Comparison of ENCODE assay signal across 30 mouse cellular contexts in the genomic region with DNA sequence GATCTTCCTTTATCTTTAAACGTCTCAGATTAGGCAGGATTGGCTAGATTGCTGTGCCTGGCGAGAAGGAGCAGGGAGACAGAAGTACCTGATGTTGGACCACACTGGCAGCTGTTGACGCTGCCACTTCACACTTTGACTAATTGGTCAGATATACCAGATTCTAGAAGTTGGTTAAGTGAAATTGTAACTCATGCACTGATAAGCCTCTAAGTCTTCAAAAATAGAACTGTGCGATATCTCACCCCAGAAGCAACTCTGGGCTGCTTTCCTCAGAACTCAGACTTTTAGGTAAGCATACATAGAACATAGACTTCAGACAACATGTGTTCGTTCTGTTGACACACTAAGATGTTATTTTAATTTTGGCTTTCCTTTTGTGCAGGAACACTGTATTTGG.
"Had no signal": no experiment of that assay in that cellular context is flagged by ENCODE, and none has a peak within 500 bp of the region (broad histone marks: within the 10 kb centered on the region; RNA-seq: fewer than 3 reads in every experiment).

No protein-coding gene starts in this region.

- H3K9me3 ChIP-seq: heart, embryonic 12.5 days; heart, embryonic 13.5 days; heart, embryonic 15.5 days; hindbrain, embryonic 10.5 days; hindbrain, embryonic 12.5 days; hindbrain, embryonic 13.5 days; hindbrain, embryonic 15.5 days; intestine, embryonic 15.5 days; kidney, embryonic 15.5 days had no signal

- H3K36me3 ChIP-seq: heart, embryonic 12.5 days; heart, embryonic 13.5 days; heart, embryonic 15.5 days; hindbrain, embryonic 10.5 days; hindbrain, embryonic 12.5 days; hindbrain, embryonic 13.5 days; hindbrain, embryonic 15.5 days; intestine, embryonic 15.5 days; kidney, embryonic 15.5 days had no signal

- H3K27me3 ChIP-seq: heart, embryonic 12.5 days; heart, embryonic 13.5 days; heart, embryonic 15.5 days; hindbrain, embryonic 12.5 days; hindbrain, embryonic 13.5 days; hindbrain, embryonic 15.5 days; intestine, embryonic 15.5 days; kidney, embryonic 15.5 days had no signal

- H3K4me3 ChIP-seq: heart, embryonic 12.5 days; heart, embryonic 13.5 days; heart, embryonic 15.5 days; hindbrain, embryonic 10.5 days; hindbrain, embryonic 12.5 days; hindbrain, embryonic 13.5 days; hindbrain, embryonic 15.5 days; intestine, embryonic 15.5 days; kidney, embryonic 15.5 days; layer of hippocampus, adult 2 months; left cerebral cortex, adult 2 months had no signal

- H3K9ac ChIP-seq: heart, embryonic 12.5 days; heart, embryonic 13.5 days; heart, embryonic 15.5 days; hindbrain, embryonic 12.5 days; hindbrain, embryonic 13.5 days; hindbrain, embryonic 14.5 days; hindbrain, embryonic 15.5 days; intestine, embryonic 15.5 days; kidney, embryonic 15.5 days had no signal

- H3K27ac ChIP-seq: heart, embryonic 13.5 days; heart, embryonic 15.5 days; hindbrain, embryonic 10.5 days; hindbrain, embryonic 12.5 days; hindbrain, embryonic 13.5 days; hindbrain, embryonic 14.5 days; hindbrain, embryonic 15.5 days; hindbrain, postnatal 0 days; intestine, embryonic 15.5 days; kidney, embryonic 15.5 days; kidney, postnatal 0 days; layer of hippocampus, adult 2 months; left cerebral cortex, adult 2 months had no signal

- DNase-seq: heart, postnatal 10 days; heart, postnatal 14 days; heart, postnatal 36 days; heart, postnatal 4 days; kidney, adult 11 months; kidney, adult 18-20 months; kidney, adult 2 months; kidney, adult 8-10 months; kidney, adult 9 months; kidney, postnatal 10 days; kidney, postnatal 14 days; kidney, postnatal 25 days; kidney, postnatal 36 days; kidney, postnatal 4 days; layer of hippocampus, adult 9-11 months; layer of hippocampus, postnatal 36 days had no signal
